Mouse (Mus musculus) bone marrow, adult 2 months (tissue): ENCODE data around the gene Ankk1.

Experiments used
- CTCF ChIP-seq: fragments of 200-500 bp; IDR thresholded peaks from 2 replicates; pipeline ENCODE4 v1.5.1; 2011; ENCODE audit warnings: low read length, control low read depth; ENCODE audit not compliant: control insufficient read depth, insufficient read depth
- POLR2A ChIP-seq: fragments of 200-500 bp; IDR thresholded peaks from 2 replicates; pipeline ENCODE4 v1.6.1; 2011; ENCODE audit warnings: low read depth, mild to moderate bottlenecking, control low read depth, low read length, borderline replicate concordance; ENCODE audit not compliant: control insufficient read depth

GRCm38 (mm10) chr9:49452396-49452795, 25.6 kb upstream of the Ankk1 start:
- TF ChIP-seq POLR2A: no peak
- no peak for TF ChIP-seq CTCF
